Mouse (Mus musculus) heart, postnatal 36 days (tissue): Measurements from ENCODE around the gene Teddm1a. TPM values are rescaled to one million over a fixed set of nuclear protein-coding genes. Genes with fewer than 3 reads are reported as not detected.
A peak's percentile ranks its signal among the peaks of the same experiment; 100 is the strongest.

ENCODE experiments used
- DNase-seq, 2 experiments: peaks; one replicate each; pipeline ENCODE4 v3.0.0; 2021 to 2022
- intact Hi-C: fragments of 180-260 bp; cut with DNase I; formaldehyde crosslinking; loops from one replicate; pipeline ENCODE4 v1.15.1; 2025
- total RNA-seq, 2 experiments: library from RNA; stranded (reverse); gene quantifications; 2 replicates each; pipeline ENCODE4 v1.2.3; 2021

Gene Teddm1a
- total RNA-seq, 2 experiments from 2014 or later, result not detected

GRCm38 (mm10) chr1:153903006-153903405, 11.5 kb downstream of the Teddm1a start:
- intact Hi-C loops, result no loop called here
- no peak for DNase-seq

GRCm38 (mm10) chr1:153904236-153904635, 12.7 kb downstream of the Teddm1a start:
- DNase-seq, result no peak
- intact Hi-C loops, result no loop called here

GRCm38 (mm10) chr1:153905884-153906283, 14.3 kb downstream of the Teddm1a start:
- intact Hi-C loops, result no loop called here
- no peak for DNase-seq

- intact Hi-C loops, result no loop called here
- DNase-seq, result no peak
Measured at GRCm38 (mm10) chr1:153908208-153908607, 16.7 kb downstream of the Teddm1a start.

- intact Hi-C loops, result no loop called here
- DNase-seq, result no peak
Measured at GRCm38 (mm10) chr1:153908741-153909140, 17.2 kb downstream of the Teddm1a start.

GRCm38 (mm10) chr1:153909213-153909962, 17.8 kb downstream of the Teddm1a start:
- intact Hi-C loops, result no loop called here
- no peak for DNase-seq

- intact Hi-C loops, result no loop called here
- DNase-seq, result no peak
Measured at GRCm38 (mm10) chr1:153909963-153910291, 18.4 kb downstream of the Teddm1a start.

- intact Hi-C loops, result no loop called here
- no peak for DNase-seq
Measured at GRCm38 (mm10) chr1:153910423-153910822, 18.9 kb downstream of the Teddm1a start.

GRCm38 (mm10) chr1:153911276-153911795, 19.8 kb downstream of the Teddm1a start:
- intact Hi-C loops, result no loop called here
- no peak for DNase-seq

- no peak for DNase-seq
- intact Hi-C loops, result no loop called here
Measured at GRCm38 (mm10) chr1:153913869-153914268, 22.3 kb downstream of the Teddm1a start.

- intact Hi-C loops, result loop anchor here (2.0 kb wide), 1 partner anchor 18 kb away; the partner anchor contains the start of gene Teddm2
- no peak for DNase-seq
Measured at GRCm38 (mm10) chr1:153918521-153919206, 27.1 kb downstream of the Teddm1a start.

- intact Hi-C loops, result loop anchor here (5.0 kb wide), 1 partner anchor 111 kb away; no protein-coding TSS in a partner anchor
Measured at GRCm38 (mm10) chr1:153921642-153922041, 30.1 kb downstream of the Teddm1a start.

GRCm38 (mm10) chr1:153922571-153923021, 31.1 kb downstream of the Teddm1a start:
- intact Hi-C loops, result loop anchor here (5.0 kb wide), 1 partner anchor 110 kb away; no protein-coding TSS in a partner anchor

More at GRCm38 (mm10) chr1:153921642-153922041, 30.1 kb downstream of the Teddm1a start:
- DNase-seq, result no peak

GRCm38 (mm10) chr1:153924395-153925385, 33.1 kb downstream of the Teddm1a start:
- no peak for DNase-seq
- intact Hi-C loops, result loop anchor here (5.0 kb wide), 1 partner anchor 108 kb away; no protein-coding TSS in a partner anchor

More at GRCm38 (mm10) chr1:153922571-153923021, 31.1 kb downstream of the Teddm1a start:
- DNase-seq, result peak; percentile 49 to 52

GRCm38 (mm10) chr1:153930431-153930830, 38.9 kb downstream of the Teddm1a start:
- intact Hi-C loops, result no loop called here
- DNase-seq, result no peak

- intact Hi-C loops, result no loop called here
- DNase-seq, result no peak
Measured at GRCm38 (mm10) chr1:153933772-153934171, 42.2 kb downstream of the Teddm1a start.

GRCm38 (mm10) chr1:153935844-153936380, 44.4 kb downstream of the Teddm1a start:
- intact Hi-C loops, result no loop called here
- no peak for DNase-seq

- DNase-seq, result no peak
- intact Hi-C loops, result no loop called here
Measured at GRCm38 (mm10) chr1:153937025-153937424, 45.5 kb downstream of the Teddm1a start.

GRCm38 (mm10) chr1:153940986-153941385, 49.4 kb downstream of the Teddm1a start:
- intact Hi-C loops, result no loop called here

More at GRCm38 (mm10) chr1:153940986-153941385, 49.4 kb downstream of the Teddm1a start:
- DNase-seq, result no peak
